Mouse (Mus musculus) MN1 (cell line): ENCODE results near the gene Scn10a.

Experiments used
- DNase-seq: peaks from one replicate; pipeline ENCODE4 v3.0.0-alpha.2; 2016; ENCODE audit warnings: low spot score

Gene Scn10a

GRCm38 (mm10) chr9:119574366-119574765, 144.8 kb downstream of the Scn10a start:
- no peak for DNase-seq

GRCm38 (mm10) chr9:119573009-119573408, 146.1 kb downstream of the Scn10a start:
- DNase-seq = no peak

- no peak for DNase-seq
These were observed 147.7 kb downstream of the Scn10a start for GRCm38 (mm10) chr9:119571411-119571888.

- DNase-seq = no peak
These were observed 148.5 kb downstream of the Scn10a start for GRCm38 (mm10) chr9:119570652-119571051.

GRCm38 (mm10) chr9:119568732-119569131, 150.4 kb downstream of the Scn10a start:
- no peak for DNase-seq

- no peak for DNase-seq
These were observed 151.3 kb downstream of the Scn10a start for GRCm38 (mm10) chr9:119567800-119568199.

GRCm38 (mm10) chr9:119566214-119566613, 152.9 kb downstream of the Scn10a start:
- DNase-seq = no peak

- DNase-seq = no peak
These were observed 154.3 kb downstream of the Scn10a start for GRCm38 (mm10) chr9:119564803-119565202.

GRCm38 (mm10) chr9:119563617-119564016, 155.5 kb downstream of the Scn10a start:
- peak; percentile 30 for DNase-seq

- DNase-seq = no peak
These were observed 156.9 kb downstream of the Scn10a start for GRCm38 (mm10) chr9:119562256-119562655.

GRCm38 (mm10) chr9:119561746-119562145, 157.4 kb downstream of the Scn10a start:
- DNase-seq = peak; percentile 10

- no peak for DNase-seq
These were observed 159.4 kb downstream of the Scn10a start for GRCm38 (mm10) chr9:119559537-119560276.
